Mouse (Mus musculus): ENCODE data around the gene Iqcb1.

DNA sequence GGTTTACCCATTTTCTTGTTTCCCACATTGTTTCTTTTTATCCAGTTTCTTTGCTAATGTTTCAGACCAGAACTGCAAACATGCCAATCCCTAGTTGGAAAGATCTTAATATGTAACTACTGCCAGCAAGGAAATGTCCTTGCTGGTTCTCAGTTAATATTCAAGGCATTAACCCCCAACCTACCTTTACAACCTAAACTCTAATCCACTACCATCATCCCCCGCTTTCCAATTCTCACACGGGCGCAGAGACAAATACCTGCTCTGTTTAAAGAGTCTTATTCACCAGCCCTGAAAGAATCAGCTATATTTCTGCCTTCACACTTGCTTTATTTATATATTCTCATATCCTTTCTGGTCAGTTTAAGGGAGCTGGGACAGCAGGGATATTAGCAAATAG is 19.6 kb upstream of the Iqcb1 start:
- no peak for TF ChIP-seq CTCF (IDR thresholded peaks at IDR 0.05; ENCODE audit: extremely low read depth, insufficient read depth, low read length)
- TF ChIP-seq POLR2A (IDR thresholded peaks at IDR 0.05; ENCODE audit: extremely low read depth, insufficient read depth, low read length) = no peak
